8 mouse cellular contexts compared by ENCODE assay signal in the genomic region with DNA sequence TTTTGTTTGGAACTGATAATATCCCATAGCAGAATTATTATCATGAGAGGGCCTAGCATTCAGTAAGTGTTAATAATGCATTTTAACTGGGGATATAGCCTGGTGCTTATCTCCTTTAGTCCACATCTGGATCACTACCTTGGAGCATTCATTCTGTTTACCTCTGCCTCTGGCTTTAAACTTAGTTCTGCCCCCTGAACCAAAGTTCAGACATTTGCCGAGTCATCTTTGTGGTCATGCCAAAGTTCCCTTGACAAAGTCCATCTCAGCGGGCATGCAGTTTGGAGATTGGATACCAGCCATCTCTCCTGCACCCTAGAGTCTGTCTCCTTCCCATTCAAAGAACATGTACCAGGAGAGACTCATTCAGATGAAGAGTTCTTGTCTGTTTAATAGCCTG. TPM values are rescaled to one million over a fixed set of nuclear protein-coding genes. Genes with fewer than 3 reads are reported as not detected.
DNase-seq lines count a peak whose midpoint lies in the region; ATAC-seq lines count a peak whose summit lies in the region.

No protein-coding gene starts in this region.

- H3K36me3 ChIP-seq in lung, embryonic 16.5 days (ENCODE audit: control insufficient read depth, insufficient read depth, low read length), result no peaks in the 10 kb centered on the region
- no peaks in the 10 kb centered on the region for H3K36me3 ChIP-seq in heart, embryonic 14.5 days (ENCODE audit: control insufficient read depth, insufficient read depth, low read length)
- no peaks in the 10 kb centered on the region for H3K36me3 ChIP-seq in neural tube, embryonic 13.5 days

- peaks cover 6% of the 10 kb centered on the region for H3K4me1 ChIP-seq in lung, embryonic 16.5 days (replicated peaks; ENCODE audit: control insufficient read depth, insufficient read depth, low read length)
- H3K4me1 ChIP-seq in heart, embryonic 14.5 days (ENCODE audit: control insufficient read depth in 2 of 2, insufficient read depth in 2 of 2, low read length in 2 of 2), result peaks cover 4 to 6% of the 10 kb centered on the region in 2 experiments
- H3K4me1 ChIP-seq in neural tube, embryonic 13.5 days (replicated peaks), result peaks cover 11% of the 10 kb centered on the region; the same call in 1 of the 2 replicates

- peak overlapping the region; percentile 68; the same call in 1 of the 2 replicates for H3K4me3 ChIP-seq in lung, embryonic 16.5 days (ENCODE audit: low read length)
- H3K4me3 ChIP-seq in heart, embryonic 14.5 days (ENCODE audit: control insufficient read depth in 1 of 2, insufficient read depth in 1 of 2, low read depth in 1 of 2, low read length in 2 of 2), result peak overlapping the region; percentile 56 to 88; a peak in 3 of 4 replicates
- H3K4me3 ChIP-seq in neural tube, embryonic 13.5 days, result peak overlapping the region; percentile 58

- no peak for DNase-seq in lung, postnatal 10 days
- DNase-seq in kidney, postnatal 36 days, result peak; percentile 73 to 87
- no peak for DNase-seq in cerebellum, adult 11 months
- no peak for DNase-seq in adrenal gland, postnatal 4 days (ENCODE audit: low spot score in 2 of 2)
- DNase-seq in testis, postnatal 10 days (ENCODE audit: low spot score), result no peak

- H3K9ac ChIP-seq in lung, embryonic 16.5 days (ENCODE audit: low read length), result no peak overlapping the region
- peak overlapping the region; percentile 78 for H3K9ac ChIP-seq in heart, embryonic 14.5 days (ENCODE audit: low read length)
- H3K9ac ChIP-seq in neural tube, embryonic 13.5 days, result no peak overlapping the region

- H3K9me3 ChIP-seq in lung, embryonic 16.5 days (ENCODE audit: control insufficient read depth, low read length), result no peaks in the 10 kb centered on the region
- H3K9me3 ChIP-seq in heart, embryonic 14.5 days (ENCODE audit: control insufficient read depth, low read length), result no peaks in the 10 kb centered on the region
- no peaks in the 10 kb centered on the region for H3K9me3 ChIP-seq in neural tube, embryonic 13.5 days

- 77% methylated on average over 2 of the region's 2 CpGs for whole genome bisulfite sequencing in lung, embryonic 16.5 days
- 72% methylated on average over 2 of the region's 2 CpGs for WGBS in heart, embryonic 14.5 days
- 88% methylated on average over 2 of the region's 2 CpGs for WGBS in neural tube, embryonic 13.5 days

- H3K27ac ChIP-seq in lung, embryonic 16.5 days (ENCODE audit: low read length), result no peak overlapping the region
- H3K27ac ChIP-seq in heart, embryonic 14.5 days (replicated peaks in 1 of 2; ENCODE audit: control insufficient read depth in 1 of 2, insufficient read depth in 1 of 2, low read depth in 2 of 2, low read length in 2 of 2), result peak overlapping the region in 1 of 2 experiments; percentile 28; a peak in 1 of 4 replicates
- H3K27ac ChIP-seq in neural tube, embryonic 13.5 days (replicated peaks), result no peak overlapping the region

- no peaks in the 10 kb centered on the region for H3K27me3 ChIP-seq in lung, embryonic 16.5 days (ENCODE audit: control insufficient read depth, insufficient read depth, low read depth, low read length)
- no peaks in the 10 kb centered on the region for H3K27me3 ChIP-seq in heart, embryonic 14.5 days (ENCODE audit: control insufficient read depth, insufficient read depth, low read length)
- no peaks in the 10 kb centered on the region for H3K27me3 ChIP-seq in neural tube, embryonic 13.5 days

- no peak for ATAC-seq in lung, embryonic 16.5 days (ENCODE audit: low read depth)
- ATAC-seq in heart, embryonic 14.5 days (ENCODE audit: insufficient number of reproducible peaks, insufficient read depth, low FRiP score, low read depth), result no peak
- ATAC-seq in neural tube, embryonic 13.5 days (ENCODE audit: low read depth), result no peak

- H3K4me2 ChIP-seq in lung, embryonic 16.5 days (ENCODE audit: low read depth, low read length), result 0 out of 2 replicates have a peak overlapping the region, but pooled peaks have one; percentile 92
- peak overlapping the region; percentile 86 for H3K4me2 ChIP-seq in heart, embryonic 14.5 days (ENCODE audit: low read length)
- H3K4me2 ChIP-seq in neural tube, embryonic 13.5 days, result peak overlapping the region; percentile 73

RNA-seq across cellular contexts. Expression of a gene that starts 0.9 kb away (rescaled TPM):
- 23.4 and 26.2 TPM in 2 replicates for polyA plus RNA-seq in lung, embryonic 16.5 days (2015; fragmentation: Nextera tagmentation; extraction: Ambion mirVana)
- polyA plus RNA-seq in heart, embryonic 14.5 days (2014; fragmentation: Nextera tagmentation; extraction: Ambion mirVana), result 63.6 and 63.7 TPM in 2 replicates
- 19.3 and 19.6 TPM in 2 replicates for polyA plus RNA-seq in neural tube, embryonic 13.5 days (2015; fragmentation: Nextera tagmentation; extraction: Ambion mirVana)
- total RNA-seq in adrenal gland, postnatal 4 days (2021), result 10 to 100 TPM; 61.4 to 77.3 TPM

RNA-seq across cellular contexts. Expression of a gene that starts 49.4 kb away (rescaled TPM):
- not detected in 2 replicates for polyA plus RNA-seq in lung, embryonic 16.5 days (2015; fragmentation: Nextera tagmentation; extraction: Ambion mirVana)
- polyA plus RNA-seq in heart, embryonic 14.5 days (2014; fragmentation: Nextera tagmentation; extraction: Ambion mirVana), result not detected in 2 replicates
- not detected in 2 replicates for polyA plus RNA-seq in neural tube, embryonic 13.5 days (2015; fragmentation: Nextera tagmentation; extraction: Ambion mirVana)
- not detected for total RNA-seq in adrenal gland, postnatal 4 days (2021)

RNA-seq across cellular contexts. Expression of a gene that starts 49.4 kb away (rescaled TPM):
- polyA plus RNA-seq in lung, embryonic 16.5 days (2015; fragmentation: Nextera tagmentation; extraction: Ambion mirVana), result not detected in 2 replicates
- polyA plus RNA-seq in heart, embryonic 14.5 days (2014; fragmentation: Nextera tagmentation; extraction: Ambion mirVana), result not detected in 2 replicates
- polyA plus RNA-seq in neural tube, embryonic 13.5 days (2015; fragmentation: Nextera tagmentation; extraction: Ambion mirVana), result not detected in 2 replicates
- total RNA-seq in adrenal gland, postnatal 4 days (2021), result under 1 TPM in 1 of 2 experiments, not detected in 1; 0.45 TPM

Comparison
In these comparisons a context has a peak if more than half of its experiments do, and no peak if none do; other contexts are left out.
1. DNase-seq: peak in kidney, postnatal 36 days (2 of 2); none in lung, postnatal 10 days (single experiment), cerebellum, adult 11 months (single experiment), adrenal gland, postnatal 4 days (0 of 2) and testis, postnatal 10 days (single experiment).
2. Peak in every context shown above with its lines, with median percentiles within 50 percentile points of each other: H3K4me2 ChIP-seq and H3K4me3 ChIP-seq.